Mouse (Mus musculus): ENCODE measurements around the gene Ccdc103. TPM values are rescaled to one million over a fixed set of nuclear protein-coding genes. Genes with fewer than 3 reads are reported as not detected.
A peak's percentile ranks its signal among the peaks of the same experiment; 100 is the strongest.

The Ccdc103 gene
- polyA plus RNA-seq, 1 experiment from 2014 or later = 0.78 TPM

DNA sequence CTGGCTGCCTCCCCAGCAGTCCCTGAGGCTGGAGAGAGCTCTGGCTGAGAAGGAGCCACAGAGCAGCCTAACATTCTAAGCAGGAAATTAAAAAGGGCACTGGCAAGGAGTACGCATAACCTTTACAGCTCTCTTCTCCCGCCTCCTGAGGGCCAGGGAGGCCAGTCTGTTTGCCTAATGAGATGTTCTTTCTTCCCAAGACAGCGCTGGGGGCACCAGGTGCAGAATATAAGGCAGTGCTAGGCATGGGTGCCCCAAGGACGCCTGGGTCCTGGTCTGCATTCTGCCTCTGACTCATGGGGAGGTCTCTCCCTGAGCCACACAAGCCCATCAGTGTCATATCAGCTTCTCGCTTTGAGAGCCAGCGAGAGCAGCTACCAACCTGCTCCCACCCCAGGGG, 40.5 kb downstream of the Ccdc103 start:
- H3K36me3 ChIP-seq (ENCODE audit: control insufficient read depth, insufficient read depth, low read length) = peaks cover 3% of the 10 kb centered on the region; the same call in 1 of the 2 replicates

DNA sequence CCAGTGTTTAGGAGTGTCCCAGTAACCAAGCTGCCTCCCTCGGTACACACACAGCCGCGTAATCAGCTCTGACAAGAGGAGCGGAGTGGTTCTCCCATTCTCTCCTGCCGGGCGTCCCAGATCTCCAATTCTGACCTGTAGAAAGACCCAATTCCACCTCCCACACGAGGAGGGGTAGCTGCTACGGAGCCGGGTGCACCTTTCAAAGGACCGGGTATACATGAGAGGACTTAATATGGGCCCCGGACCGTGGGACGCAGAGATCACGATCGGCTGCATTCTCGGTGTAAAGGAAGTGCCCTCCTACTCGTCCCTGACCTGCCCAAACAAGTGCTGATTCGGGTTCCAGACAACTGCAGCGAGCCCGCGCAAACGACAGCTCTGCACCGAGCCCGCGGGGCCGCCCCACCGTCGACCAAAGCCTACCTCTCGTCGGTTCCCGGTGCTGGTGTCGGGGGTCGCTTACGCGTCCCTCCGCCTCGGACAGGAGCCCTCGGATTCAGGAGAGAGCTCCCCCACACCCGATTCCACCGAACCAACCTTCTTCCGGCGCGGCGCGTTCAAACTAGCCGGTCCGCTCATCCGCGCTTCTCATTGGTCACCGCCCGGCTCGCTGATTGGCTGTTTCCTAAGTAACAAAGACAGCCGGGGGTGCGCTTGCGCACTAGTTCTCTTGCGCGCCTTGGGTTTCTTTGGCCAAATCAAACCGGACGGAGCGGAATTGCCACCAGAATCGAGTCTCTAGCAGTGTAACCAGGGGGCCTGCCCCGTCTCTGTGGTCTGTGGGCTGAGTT, 43.8 kb downstream of the Ccdc103 start, which contains the start of gene Kif18b:
Gene Kif18b (minus strand): TSS at position 568 of the 794 bp plus-strand sequence.
- Histone ChIP-seq H3K27ac (ENCODE audit: low read depth, low read length) (peak within 1 kb of the TSS; percentile 98), H3K36me3 (ENCODE audit: control insufficient read depth, insufficient read depth, low read length) (peaks cover 3% of the 10 kb centered on the region; the same call in 1 of the 2 replicates), H3K9me3 (ENCODE audit: control insufficient read depth, low read length) (no peaks in the 10 kb centered on the region), H3K27me3 (replicated peaks; ENCODE audit: control insufficient read depth, insufficient read depth, low read length) (no peaks in the 10 kb centered on the region), H3K4me3 (ENCODE audit: low read depth, low read length) (peak within 1 kb of the TSS; percentile 86), H3K4me2 (peak within 1 kb of the TSS; percentile 73), H3K4me1 (replicated peaks; ENCODE audit: control insufficient read depth, insufficient read depth, low read length) (peaks cover 6% of the 10 kb centered on the region; the same call in 1 of the 2 replicates), H3K9ac (ENCODE audit: low read depth, low read length) (peak within 1 kb of the TSS; percentile 89)
- peak; percentile 95 for DNase-seq (ENCODE audit: low spot score)
- peak; percentile 91 for ATAC-seq (replicated peaks; ENCODE audit: low FRiP score)
- WGBS = under 1% methylated on average over 62 of the region's 62 CpGs

More for the DNA sequence above, 40.5 kb downstream of the Ccdc103 start:
- Histone ChIP-seq H3K4me3 (ENCODE audit: low read depth, low read length) (no peak overlapping the region), H3K9ac (ENCODE audit: low read depth, low read length) (no peak overlapping the region), H3K27me3 (replicated peaks; ENCODE audit: control insufficient read depth, insufficient read depth, low read length) (no peaks in the 10 kb centered on the region), H3K4me2 (no peak overlapping the region), H3K9me3 (ENCODE audit: control insufficient read depth, low read length) (no peaks in the 10 kb centered on the region), H3K4me1 (replicated peaks; ENCODE audit: control insufficient read depth, insufficient read depth, low read length) (peaks cover 6% of the 10 kb centered on the region; the same call in 1 of the 2 replicates), H3K27ac (ENCODE audit: low read depth, low read length) (no peak overlapping the region)
- DNase-seq (ENCODE audit: low spot score) (no peak), ATAC-seq (replicated peaks; ENCODE audit: low FRiP score) (no peak)
- WGBS = 81% methylated on average over 6 of the region's 6 CpGs

- ATAC-seq (replicated peaks; ENCODE audit: low FRiP score) = peak; percentile 42
Measured at GRCm38 (mm10) chr11:102925351-102925717, 44.3 kb downstream of the Ccdc103 start.

GRCm38 (mm10) chr11:102930672-102931071, 49.7 kb downstream of the Ccdc103 start:
- H3K27me3 ChIP-seq (replicated peaks; ENCODE audit: control insufficient read depth, insufficient read depth, low read length) = peaks cover 14% of the 10 kb centered on the region
- no peak overlapping the region for H3K4me2 ChIP-seq
- H3K4me3 ChIP-seq (ENCODE audit: low read depth, low read length) = no peak overlapping the region
- no peaks in the 10 kb centered on the region; the same call in 1 of the 2 replicates for H3K4me1 ChIP-seq (replicated peaks; ENCODE audit: control insufficient read depth, insufficient read depth, low read length)
- H3K9ac ChIP-seq (ENCODE audit: low read depth, low read length) = no peak overlapping the region
- no peak overlapping the region for H3K27ac ChIP-seq (ENCODE audit: low read depth, low read length)
- WGBS = 77% methylated on average over 10 of the region's 10 CpGs
- H3K9me3 ChIP-seq (ENCODE audit: control insufficient read depth, low read length) = no peaks in the 10 kb centered on the region
- DNase-seq (ENCODE audit: low spot score) = no peak
- ATAC-seq (replicated peaks; ENCODE audit: low FRiP score) = no peak
- no peaks in the 10 kb centered on the region for H3K36me3 ChIP-seq (ENCODE audit: control insufficient read depth, insufficient read depth, low read length)

More at GRCm38 (mm10) chr11:102925351-102925717, 44.3 kb downstream of the Ccdc103 start:
- Histone ChIP-seq H3K9me3 (ENCODE audit: control insufficient read depth, low read length) (no peaks in the 10 kb centered on the region), H3K27me3 (replicated peaks; ENCODE audit: control insufficient read depth, insufficient read depth, low read length) (no peaks in the 10 kb centered on the region), H3K27ac (ENCODE audit: low read depth, low read length) (peak overlapping the region; percentile 98), H3K4me2 (peak overlapping the region; percentile 73), H3K9ac (ENCODE audit: low read depth, low read length) (peak overlapping the region; percentile 89), H3K4me3 (ENCODE audit: low read depth, low read length) (peak overlapping the region; percentile 86), H3K4me1 (replicated peaks; ENCODE audit: control insufficient read depth, insufficient read depth, low read length) (peaks cover 6% of the 10 kb centered on the region; the same call in 1 of the 2 replicates), H3K36me3 (ENCODE audit: control insufficient read depth, insufficient read depth, low read length) (peaks cover 3% of the 10 kb centered on the region; the same call in 1 of the 2 replicates)
- DNase-seq (ENCODE audit: low spot score) = no peak
- 1% methylated on average over 10 of the region's 10 CpGs for WGBS

Other genes with a start within 250 kb of the Ccdc103 start
- 0.25 and 0.36 TPM in 2 replicates for gene Meioc, start 217.5 kb upstream of the Ccdc103 start, polyA plus RNA-seq (2014; fragmentation: Nextera tagmentation; extraction: Ambion mirVana)
- 39.9 and 42.5 TPM in 2 replicates for gene Ccdc43, start 183.4 kb upstream of the Ccdc103 start, polyA plus RNA-seq (2014; fragmentation: Nextera tagmentation; extraction: Ambion mirVana)
- 1.4 and 2.0 TPM in 2 replicates for gene Adam11, start 119.8 kb upstream of the Ccdc103 start, polyA plus RNA-seq (2014; fragmentation: Nextera tagmentation; extraction: Ambion mirVana)
- 20.8 and 21.7 TPM in 2 replicates for gene Gjc1, start 61.5 kb upstream of the Ccdc103 start, polyA plus RNA-seq (2014; fragmentation: Nextera tagmentation; extraction: Ambion mirVana)
- not detected in 2 replicates for gene Higd1b, start 45.4 kb upstream of the Ccdc103 start, polyA plus RNA-seq (2014; fragmentation: Nextera tagmentation; extraction: Ambion mirVana)
- 259 and 279 TPM in 2 replicates for gene Eftud2, start 219 bp upstream of the Ccdc103 start, polyA plus RNA-seq (2014; fragmentation: Nextera tagmentation; extraction: Ambion mirVana)
- gene Fam187a, start 4.0 kb downstream of the Ccdc103 start, polyA plus RNA-seq (2014; fragmentation: Nextera tagmentation; extraction: Ambion mirVana) = not detected in 2 replicates
- 2.4 and 2.8 TPM in 2 replicates for gene Gfap, start 19.7 kb downstream of the Ccdc103 start, polyA plus RNA-seq (2014; fragmentation: Nextera tagmentation; extraction: Ambion mirVana)
- 10.3 TPM in 2 replicates for gene Kif18b, start 43.9 kb downstream of the Ccdc103 start, polyA plus RNA-seq (2014; fragmentation: Nextera tagmentation; extraction: Ambion mirVana)
- 0.78 and 1.1 TPM in 2 replicates for gene C1ql1, start 65.5 kb downstream of the Ccdc103 start, polyA plus RNA-seq (2014; fragmentation: Nextera tagmentation; extraction: Ambion mirVana)
- gene Nmt1, start 147.0 kb downstream of the Ccdc103 start, polyA plus RNA-seq (2014; fragmentation: Nextera tagmentation; extraction: Ambion mirVana) = 67.8 and 74.6 TPM in 2 replicates
- 109 and 114 TPM in 2 replicates for gene Dcakd, start 147.1 kb downstream of the Ccdc103 start, polyA plus RNA-seq (2014; fragmentation: Nextera tagmentation; extraction: Ambion mirVana)
- 1.1 and 1.3 TPM in 2 replicates for gene Plcd3, start 220.5 kb downstream of the Ccdc103 start, polyA plus RNA-seq (2014; fragmentation: Nextera tagmentation; extraction: Ambion mirVana)
- 24.5 and 30.7 TPM in 2 replicates for gene Acbd4, start 220.5 kb downstream of the Ccdc103 start, polyA plus RNA-seq (2014; fragmentation: Nextera tagmentation; extraction: Ambion mirVana)
- gene Hexim1, start 235.0 kb downstream of the Ccdc103 start, polyA plus RNA-seq (2014; fragmentation: Nextera tagmentation; extraction: Ambion mirVana) = 4.6 and 6.1 TPM in 2 replicates